Mouse (Mus musculus): ENCODE data around the gene Fut1.
"Not testable (repeated sequence)": the region's sequence is repeated elsewhere in the genome, so short reads cannot be mapped to it uniquely, and the experiment has no call there.

Fut1 gene

DNA sequence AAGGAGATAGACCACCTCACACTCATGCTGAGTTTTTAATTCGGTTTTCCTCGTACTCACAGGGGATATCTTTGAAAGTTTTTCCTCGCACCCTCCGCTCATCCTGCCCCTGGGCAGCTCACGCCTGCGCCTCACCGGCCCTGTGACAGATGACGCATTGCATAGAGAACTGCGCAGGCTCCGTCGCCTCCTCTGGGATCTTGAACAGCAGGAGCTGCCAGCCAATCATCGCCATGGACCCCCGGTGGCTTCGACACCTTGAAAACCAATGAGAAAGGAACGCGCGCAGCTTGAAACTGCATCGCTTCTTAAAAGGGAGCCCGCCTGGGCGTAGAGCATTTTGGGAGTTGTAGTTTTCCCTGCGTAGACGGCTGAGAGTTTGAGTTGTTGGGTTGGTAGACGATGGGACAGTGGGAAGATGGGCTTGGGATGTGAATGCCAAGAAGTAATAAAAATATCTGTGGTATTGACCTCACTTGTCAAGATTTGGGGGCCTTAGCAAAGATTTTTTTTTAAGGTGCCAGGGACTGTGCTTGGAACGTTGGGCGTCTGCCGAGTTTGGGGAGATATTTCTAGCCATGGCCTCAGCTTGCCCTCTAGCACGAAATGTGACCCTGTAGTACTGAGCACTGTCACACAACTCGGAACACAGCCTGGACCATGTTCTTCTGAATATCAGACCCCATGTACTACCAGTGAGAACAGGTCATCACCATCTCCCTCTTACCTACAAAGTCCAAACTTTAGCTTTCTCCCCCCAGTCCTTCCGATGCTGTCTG is 21.7 kb downstream of the Fut1 start:
- peak; percentile 86 to 88 for DNase-seq (ENCODE audit: low spot score in 2 of 2)

DNA sequence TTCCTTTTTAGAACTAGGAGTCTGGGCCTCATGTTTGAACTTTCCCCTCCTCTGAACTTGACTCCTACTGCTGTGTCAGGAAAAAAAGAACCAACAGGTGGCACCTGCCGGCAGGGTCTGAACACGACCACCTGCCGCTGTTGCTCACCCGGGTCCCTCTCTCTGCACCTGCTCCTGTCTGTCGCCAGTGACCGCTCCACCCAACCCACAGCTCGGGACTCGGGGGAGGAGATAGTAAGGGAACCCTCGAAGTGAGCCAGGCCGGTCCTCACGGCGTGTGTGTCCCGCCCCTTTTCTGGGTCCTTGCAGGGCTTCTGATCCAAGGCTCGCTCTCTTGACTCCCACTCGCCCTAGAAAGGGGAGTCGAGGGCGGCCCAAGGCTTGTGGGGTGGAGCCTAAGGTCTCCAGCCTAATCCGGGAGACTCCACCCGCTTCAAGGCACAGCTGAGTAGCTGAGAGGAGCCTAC is 22.5 kb downstream of the Fut1 start, which contains the start of gene Mamstr:
Mamstr (plus strand) TSS at position 417 of the 467 bp plus-strand sequence.
- no peak for DNase-seq (ENCODE audit: low spot score in 2 of 2)

DNA sequence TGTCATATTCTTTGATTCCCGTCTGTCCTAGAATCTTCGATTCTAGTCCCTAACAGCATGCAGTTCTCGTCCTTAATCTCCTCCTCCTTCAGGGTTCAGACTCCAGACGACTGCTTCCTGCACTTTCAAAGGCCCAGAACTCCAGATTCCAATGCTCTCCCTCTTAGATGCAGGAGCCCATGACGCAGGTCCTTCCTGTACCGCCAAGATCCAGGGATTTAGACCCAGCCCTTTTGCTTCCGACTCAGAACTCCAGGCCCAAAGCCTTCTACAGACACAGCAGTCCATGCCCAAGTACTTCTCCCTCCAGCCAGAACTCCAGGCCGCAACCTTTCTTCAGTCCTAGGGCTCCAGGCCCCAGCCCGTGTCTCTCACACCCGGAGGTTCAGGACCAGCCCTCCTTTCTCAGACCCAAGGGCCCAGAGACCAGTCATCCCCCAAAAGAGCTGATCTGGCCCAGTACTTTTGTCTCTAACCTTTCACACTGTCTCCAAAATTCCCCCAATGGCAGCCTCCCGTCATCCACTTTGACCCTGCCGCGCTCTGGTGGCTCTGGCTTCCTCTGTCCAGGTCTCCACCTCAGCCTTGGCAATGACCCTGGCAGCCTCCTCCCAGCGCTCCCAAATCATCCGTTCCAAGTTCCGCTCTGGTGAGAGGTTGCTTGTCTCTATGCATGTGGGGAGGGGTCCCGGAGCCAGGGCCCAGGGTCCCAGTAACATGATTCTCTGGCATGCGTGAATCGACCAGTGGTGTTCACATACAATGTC is 23.3 kb downstream of the Fut1 start:
- DNase-seq (ENCODE audit: low spot score in 2 of 2): no peak

DNA sequence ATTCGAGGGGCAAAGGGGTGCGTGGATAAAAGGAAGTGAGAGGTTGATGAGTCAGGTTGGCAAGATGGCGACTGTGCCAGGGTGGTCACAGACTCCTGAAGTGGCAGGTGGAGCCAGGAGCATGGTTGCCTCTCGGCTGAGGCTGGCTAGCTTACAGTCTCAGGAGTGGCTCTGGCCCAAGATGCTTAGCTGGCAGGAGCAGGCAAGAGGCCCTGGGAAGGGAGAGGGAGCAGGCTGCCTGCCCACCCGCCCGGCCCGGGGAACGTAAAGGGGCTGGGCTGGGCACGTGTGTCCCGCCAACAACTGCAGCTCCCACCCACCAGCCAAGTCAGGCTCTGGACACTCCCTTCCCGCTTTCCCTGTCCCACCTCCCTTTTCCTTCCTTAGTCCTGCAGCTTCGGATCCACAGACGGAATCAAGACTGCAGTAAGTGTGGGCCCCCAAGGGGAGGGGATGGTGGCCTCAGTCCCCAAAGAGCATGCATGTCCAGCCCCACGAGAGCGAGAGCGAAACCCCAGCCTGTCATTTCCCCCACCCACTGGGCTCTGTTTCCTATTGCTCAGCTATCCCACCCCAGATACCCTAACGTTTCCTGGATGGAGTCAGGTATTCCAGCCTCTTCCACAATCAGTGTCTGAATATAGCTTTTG is 24.4 kb downstream of the Fut1 start:
- no peak for DNase-seq (ENCODE audit: low spot score in 2 of 2)

DNA sequence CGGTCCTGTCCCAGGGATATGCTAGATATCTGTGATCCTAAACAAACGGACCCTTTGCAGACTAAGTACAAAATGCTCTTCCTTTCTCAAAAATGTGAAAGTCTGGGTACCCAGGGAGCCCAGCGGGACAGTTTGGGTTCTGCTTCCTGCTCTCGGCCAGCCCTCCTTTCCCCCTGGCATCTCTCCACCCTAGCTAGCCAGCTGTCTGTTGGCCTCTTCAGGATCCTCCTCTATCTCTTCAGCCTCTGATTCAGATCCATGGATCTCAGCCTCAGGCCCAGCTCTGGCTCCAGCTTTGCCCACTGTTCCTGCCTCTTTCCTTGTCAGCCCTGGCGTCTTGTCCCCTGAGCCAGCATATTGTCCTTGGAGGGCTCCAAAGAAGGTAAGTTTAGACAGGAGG is 25.0 kb downstream of the Fut1 start:
- no peak for DNase-seq (ENCODE audit: low spot score in 2 of 2)

DNA sequence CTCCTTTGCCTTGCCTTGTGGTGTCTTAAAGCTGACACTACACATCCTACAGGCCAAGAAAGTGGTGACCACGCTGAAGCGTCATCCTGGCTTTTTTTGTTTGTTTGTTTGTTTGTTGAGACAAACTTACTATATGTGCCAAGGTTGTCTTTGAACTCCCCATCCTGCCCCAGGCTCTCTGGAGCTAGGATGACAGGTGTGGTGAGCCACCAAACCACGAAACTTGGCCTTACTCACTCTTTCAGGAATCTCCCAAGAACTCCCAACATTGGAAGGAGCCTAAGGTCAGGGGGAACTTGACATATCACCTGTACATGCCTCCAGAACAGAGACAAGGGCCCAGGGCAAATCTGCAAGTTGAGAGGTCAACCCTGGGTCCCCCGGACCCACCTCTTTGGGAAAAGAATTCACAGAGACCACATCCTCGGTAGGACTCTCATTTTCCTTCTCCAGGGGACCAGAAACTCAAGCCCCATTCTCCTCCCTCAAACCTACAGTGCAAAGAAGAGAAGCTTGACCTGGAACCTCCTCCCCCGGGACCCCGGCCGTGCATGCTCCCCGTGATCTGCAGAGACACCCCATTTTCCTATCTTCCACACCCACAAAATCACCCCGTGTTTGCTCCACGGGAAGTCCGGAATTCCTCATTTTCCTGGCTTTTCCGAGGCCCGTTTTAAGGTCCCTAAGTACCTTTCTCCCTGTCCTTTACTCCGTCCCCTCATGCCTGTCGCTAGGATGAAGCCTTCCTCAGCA is 25.6 kb downstream of the Fut1 start:
- DNase-seq (ENCODE audit: low spot score in 2 of 2): no peak

DNA sequence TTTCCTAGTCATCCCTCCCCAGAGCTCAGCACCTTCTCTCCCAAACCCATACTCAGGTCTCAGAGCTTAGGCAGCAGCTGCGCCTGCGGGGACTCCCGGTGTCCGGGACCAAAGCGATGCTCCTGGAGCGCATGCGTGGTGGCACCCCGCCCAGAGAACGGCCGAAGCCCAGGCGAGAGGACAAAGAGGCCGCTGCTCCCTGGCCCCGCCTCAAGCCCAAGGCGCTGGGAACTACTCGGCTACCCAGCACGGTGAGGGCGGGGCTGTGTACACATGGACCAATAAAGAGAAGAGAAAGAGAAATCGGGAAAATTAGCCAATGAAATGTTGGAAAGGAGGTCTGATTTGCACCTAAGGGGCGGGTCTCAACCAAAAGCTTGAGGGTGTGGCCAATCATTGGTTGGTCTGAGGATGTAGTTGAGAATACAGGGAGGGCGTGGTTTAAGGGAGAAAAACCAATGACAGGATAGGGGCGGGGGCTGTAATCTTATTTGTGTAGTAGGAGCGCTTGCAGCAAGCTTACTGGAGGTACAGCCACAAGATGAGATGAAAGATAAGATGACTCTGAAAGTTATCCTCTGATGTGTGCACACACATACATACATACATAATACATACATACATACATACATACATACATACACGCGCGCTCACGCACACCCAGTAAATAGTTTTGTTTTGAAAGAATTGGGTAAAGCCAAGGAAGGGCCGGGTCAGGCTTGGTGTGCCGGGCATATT is 26.5 kb downstream of the Fut1 start:
- peak; percentile 74 to 83 for DNase-seq (ENCODE audit: low spot score in 2 of 2)

DNA sequence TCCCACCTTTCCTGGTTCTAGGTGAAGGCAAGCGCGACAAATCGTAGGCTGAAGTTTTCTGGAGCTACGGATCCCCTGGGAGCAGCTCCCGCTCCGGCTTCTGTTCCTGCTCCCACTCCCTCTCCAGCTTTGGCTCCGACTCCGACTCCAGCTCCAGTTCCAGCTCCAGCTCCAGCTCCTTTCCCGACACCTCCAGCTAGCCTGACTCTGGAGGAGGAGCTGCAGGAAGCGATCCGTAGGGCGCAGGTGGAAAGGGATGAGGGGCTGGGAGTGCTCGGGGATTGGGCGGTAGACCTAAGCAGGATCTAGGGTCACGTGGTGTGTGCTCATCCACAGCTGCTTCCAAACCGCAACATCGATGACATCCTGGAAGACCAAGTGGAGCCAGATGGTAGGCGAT is 27.1 kb downstream of the Fut1 start:
- peak; percentile 46 to 51 for DNase-seq (ENCODE audit: low spot score in 2 of 2)

DNA sequence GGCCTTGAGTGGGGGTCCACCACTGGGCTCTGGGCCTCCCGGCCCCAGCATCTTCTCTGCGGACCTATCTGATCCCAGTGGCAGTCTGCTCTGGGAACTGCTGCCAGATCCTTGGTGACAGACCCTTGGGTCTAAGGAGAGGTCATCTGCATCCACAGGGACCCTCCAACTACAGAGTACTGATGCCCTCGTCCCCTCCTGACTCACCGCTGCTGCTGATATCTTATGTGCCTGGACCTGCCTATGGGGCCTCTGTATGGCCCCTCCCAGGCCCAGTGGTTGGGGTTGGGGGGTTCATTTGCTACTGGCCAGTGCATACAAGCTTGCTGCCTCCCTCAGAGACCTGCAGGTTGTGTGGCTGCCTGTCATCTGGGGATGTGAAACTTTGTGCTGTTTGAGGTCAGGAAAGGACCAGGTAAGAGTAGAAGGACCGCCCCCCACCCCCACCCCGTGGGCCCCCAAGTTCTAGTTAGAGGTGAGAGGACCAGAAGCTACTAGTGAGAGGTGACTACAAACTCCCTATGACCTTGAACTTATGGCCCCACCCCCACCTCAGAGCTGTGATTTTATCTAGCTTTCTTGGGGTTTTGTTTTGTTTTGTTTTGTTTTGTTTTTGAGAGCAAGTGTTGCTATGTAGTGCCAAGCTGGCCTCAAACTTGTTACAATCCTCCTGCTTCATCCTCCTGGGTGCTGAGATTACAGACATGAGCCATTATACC is 27.9 kb downstream of the Fut1 start:
- no peak for DNase-seq (ENCODE audit: low spot score in 2 of 2)

DNA sequence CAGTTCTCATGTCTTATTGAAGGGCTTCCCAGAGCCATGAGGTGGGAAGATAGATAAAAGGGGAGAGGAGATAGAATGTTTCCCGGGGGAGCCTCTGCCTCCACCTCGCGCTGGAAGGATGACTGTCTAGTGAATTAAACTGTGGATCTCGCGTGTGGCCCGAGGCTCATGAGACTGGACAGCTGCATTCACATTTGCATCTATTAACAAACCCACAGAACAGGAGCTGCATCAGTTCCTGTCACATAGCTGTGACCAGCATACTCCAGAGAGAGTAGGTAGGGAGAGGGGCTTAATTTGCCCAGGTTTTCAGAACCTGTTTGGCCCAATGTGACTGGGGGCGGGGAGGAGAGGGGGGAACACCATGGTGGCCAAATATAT is 28.5 kb downstream of the Fut1 start:
- no peak for DNase-seq (ENCODE audit: low spot score in 2 of 2)

DNA sequence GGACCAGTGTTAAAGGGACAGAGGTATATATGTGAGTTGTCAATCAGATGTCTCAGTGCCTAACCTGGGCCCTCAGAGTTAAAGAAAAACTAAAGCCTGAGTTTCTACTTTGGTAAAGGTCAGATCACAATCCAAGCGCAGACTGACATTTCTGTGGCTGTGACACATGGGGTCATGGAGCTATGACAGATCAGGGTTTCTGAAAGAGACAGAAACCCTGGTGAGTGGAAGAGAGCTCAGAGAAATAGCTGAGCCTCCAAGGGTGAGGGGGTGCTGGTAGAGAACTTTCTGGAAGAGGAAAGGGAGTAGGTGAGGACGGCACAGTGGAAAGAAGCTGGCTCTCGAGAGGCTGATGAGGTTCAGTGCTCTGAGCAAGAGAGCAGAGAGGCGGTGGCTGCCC is 29.6 kb downstream of the Fut1 start:
- DNase-seq (ENCODE audit: low spot score in 2 of 2): no peak

DNA sequence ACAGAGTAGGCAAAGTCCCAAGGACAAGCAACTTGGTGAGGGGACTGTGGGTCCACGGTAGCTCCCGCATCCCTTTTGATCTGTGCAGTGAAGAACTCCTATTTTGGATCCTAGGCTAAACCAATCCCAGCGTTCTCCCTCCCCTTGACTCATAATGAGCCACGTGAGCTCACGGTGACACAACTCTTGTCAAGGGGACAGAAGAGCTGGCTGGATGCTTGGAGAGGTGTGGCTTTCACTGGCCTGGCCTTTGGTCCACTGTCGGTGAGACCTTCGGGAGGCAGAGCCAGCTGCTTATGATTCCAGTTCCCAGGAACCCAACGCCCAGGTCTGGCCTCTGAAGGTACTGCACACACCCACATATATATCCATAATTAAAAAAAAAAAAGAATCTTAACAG is 32.3 kb downstream of the Fut1 start:
- DNase-seq (ENCODE audit: low spot score in 2 of 2): no peak

DNA sequence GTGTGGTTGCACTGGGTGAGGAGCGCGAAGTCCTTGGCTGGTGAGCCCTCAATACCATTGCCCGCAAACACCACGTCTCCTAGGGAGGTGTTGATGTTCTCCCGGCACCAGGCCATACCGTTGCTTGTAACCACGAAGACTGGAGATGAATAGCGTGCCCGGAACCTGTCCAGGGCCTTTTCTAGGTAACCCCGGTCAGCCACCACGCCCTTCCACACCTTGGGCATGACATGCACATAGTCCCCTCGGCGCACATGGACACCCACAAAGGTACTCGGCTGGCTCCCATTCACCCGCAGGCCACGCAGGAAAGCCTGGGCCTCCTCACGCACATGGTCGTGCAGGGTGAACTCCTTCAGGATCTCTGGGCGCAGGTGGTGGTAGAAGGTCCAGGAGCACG is 33.4 kb downstream of the Fut1 start:
- DNase-seq (ENCODE audit: low spot score in 2 of 2): not testable (repeated sequence)

DNA sequence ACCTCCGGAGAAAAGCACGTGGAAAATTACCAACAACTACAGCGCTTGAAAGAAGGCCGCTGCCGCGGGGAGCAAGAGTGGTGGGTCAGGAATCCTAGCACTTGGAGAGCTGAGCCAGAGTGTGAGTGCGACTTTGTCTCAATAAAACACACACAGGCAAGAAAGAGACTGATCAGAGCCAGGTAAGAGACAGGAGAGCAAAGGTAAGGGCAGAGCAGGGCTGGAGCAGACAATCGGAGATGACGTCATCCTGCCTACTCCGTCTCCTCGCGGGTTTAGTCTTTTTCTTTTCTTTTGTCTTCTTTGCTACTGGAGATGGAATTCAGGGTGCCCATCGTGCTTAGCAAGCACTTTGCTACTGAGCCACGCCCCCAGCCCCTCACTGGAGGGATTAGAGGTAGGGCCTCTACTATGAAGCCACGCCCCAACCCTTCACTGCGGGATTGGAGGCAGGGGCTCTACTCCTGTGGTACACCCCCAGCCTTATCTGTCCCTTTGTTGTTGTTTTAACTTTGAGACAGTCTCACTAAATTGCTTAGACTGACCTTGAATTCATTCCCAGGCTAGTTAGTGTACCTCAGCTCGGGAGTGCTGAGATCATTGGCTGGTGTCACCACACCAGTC is 37.4 kb downstream of the Fut1 start:
- DNase-seq (ENCODE audit: low spot score in 2 of 2): no peak

DNA sequence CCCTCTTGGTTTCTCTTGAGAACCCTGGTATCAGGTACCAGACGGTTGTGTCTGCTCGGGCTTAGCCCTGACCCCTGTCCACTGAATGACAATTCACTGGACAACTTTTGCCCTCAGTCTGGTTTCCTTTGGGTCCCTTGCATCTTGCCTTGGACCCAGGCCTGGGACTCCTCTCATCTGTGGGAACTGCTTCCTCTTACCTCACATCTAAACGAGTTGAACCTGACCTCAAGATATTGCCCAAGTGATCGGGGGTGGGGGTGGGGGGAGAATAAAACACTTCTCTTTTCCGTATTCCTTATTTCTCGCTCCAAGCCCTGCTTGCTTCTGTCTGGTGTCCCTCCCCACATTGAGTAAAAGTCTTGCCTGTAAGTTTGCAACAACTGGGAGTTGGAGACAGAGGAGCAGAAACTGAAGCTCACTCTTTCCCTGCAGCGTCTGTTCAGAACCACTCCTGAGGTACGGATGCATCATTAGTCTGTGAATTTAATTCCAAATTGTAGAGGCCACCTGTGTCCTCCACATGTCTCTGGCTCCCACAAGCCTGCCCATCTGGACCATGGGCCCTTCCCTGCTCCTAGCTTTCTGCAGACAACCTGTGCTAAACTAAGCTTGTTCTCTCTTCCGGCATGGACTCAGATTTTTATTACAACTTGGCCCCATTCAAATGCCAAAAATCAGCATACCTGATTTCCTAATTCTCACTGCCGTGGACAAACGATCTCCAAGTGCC is 43.8 kb downstream of the Fut1 start:
- DNase-seq (ENCODE audit: low spot score in 2 of 2): no peak

DNA sequence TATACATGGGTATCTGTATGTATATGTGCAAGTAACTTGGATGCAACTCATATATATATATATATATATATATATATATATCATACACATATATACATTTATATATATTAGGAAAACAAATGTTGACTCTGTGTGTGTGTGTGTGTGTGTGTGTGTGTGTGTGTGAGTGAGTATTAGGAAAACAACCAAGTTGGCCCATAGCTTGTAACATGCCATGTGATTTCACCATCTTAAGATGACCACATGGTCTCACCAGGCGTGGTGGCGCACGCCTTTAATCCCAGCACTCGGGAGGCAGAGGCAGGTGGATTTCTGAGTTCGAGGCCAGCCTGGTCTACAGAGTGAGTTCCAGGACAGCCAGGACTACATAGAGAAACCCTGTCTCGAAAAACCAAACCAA is 44.6 kb downstream of the Fut1 start:
- DNase-seq (ENCODE audit: low spot score in 2 of 2): not testable (repeated sequence)

DNA sequence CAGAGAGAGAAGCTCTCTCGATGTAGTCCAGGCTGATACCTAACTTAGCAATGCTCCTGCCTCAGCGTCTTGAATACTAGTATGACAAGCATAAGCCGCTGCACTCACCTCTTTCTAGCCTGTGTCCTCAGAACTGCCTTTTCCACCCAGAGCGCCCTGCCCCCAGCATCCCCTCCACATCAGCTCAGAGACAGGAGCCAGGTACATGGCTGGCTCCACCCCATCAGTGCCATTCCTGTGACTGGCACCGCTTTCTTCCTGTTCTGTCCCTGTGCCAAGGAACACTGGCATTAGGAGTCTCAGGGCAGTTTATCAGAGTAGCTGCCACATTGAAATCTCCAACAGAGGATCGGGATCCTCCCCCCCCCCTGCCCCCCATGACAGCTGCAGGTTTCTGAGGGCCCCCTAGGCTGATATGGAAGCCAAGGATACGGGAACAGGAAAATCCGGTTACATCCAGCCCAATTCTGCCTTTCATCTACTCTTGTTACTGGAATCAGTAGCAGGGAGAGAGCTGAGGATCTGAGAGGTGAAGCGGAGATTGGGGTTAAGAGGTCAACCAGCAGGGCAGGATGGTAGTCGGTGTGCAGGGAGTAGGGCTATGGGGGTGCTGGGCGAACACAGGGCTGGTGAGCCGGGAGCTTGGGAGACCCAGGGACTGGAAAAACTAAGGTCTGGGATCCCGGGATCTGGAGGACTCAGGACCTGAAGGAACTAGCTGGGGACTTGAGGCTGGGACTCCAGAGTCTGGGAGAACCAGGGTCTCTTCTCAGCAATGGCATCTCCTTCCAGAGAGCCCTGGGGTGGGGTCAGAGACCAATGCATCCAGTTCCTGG is 48.4 kb downstream of the Fut1 start:
- no peak for DNase-seq (ENCODE audit: low spot score in 2 of 2)

DNA sequence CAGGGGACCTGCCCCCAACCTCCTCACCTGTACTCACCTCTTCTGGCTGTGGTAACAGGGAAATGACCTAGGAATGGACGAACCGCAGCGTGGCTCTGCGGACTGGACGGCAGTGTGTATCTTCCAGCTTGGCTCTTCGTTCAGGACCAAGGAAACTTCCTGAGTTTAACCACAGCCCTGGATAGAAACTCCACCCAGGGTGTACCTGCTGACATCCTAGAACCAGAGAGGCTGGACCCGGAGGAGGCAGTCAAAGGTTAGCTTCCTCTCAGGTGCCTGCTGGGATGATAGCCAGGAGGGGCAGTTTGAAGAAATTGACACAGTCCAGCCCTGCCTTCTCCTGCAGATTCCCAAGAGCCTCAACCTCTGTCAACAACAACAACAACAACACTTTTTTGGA is 49.1 kb downstream of the Fut1 start, which contains the start of gene Fut2:
Fut2 (minus strand) TSS at position 234 of the 400 bp plus-strand sequence.
- no peak for DNase-seq (ENCODE audit: low spot score in 2 of 2)

Measured in frontal cortex, postnatal 25 days (tissue).